Mouse (Mus musculus) midbrain, embryonic 10.5 days (tissue): Measurements from ENCODE around the gene Rtl10. TPM values are rescaled to one million over a fixed set of nuclear protein-coding genes. Genes with fewer than 3 reads are reported as not detected.
A peak's percentile ranks its signal among the peaks of the same experiment; 100 is the strongest.

ENCODE experiments used
- DNase-seq: peaks from one replicate; pipeline ENCODE4 v3.0.0-alpha.2; 2017; ENCODE audit warnings: low spot score
- H3K27ac ChIP-seq: fragments of 300-500 bp; sonication (generic); replicated peaks from 2 replicates; pipeline ENCODE4 v1.5.1; 2016; ENCODE audit warnings: mild to moderate bottlenecking
- H3K27me3 ChIP-seq: fragments of 300-500 bp; sonication (generic); 2 replicates; pipeline ENCODE4 v1.6.1; 2016; ENCODE audit warnings: low read depth, mild to moderate bottlenecking; ENCODE audit not compliant: poor library complexity, severe bottlenecking
- H3K36me3 ChIP-seq: fragments of 300-500 bp; sonication (generic); 2 replicates; pipeline ENCODE4 v1.6.1; 2016; ENCODE audit warnings: mild to moderate bottlenecking, moderate library complexity
- H3K4me1 ChIP-seq: fragments of 300-500 bp; sonication (generic); 2 replicates; pipeline ENCODE4 v1.6.1; 2016
- H3K4me3 ChIP-seq: fragments of 300-500 bp; sonication (generic); 2 replicates; pipeline ENCODE4 v1.5.1; 2016; ENCODE audit warnings: mild to moderate bottlenecking, moderate library complexity
- H3K9me3 ChIP-seq: fragments of 300-500 bp; sonication (generic); replicated peaks from 2 replicates; pipeline ENCODE4 v1.6.1; 2016; ENCODE audit warnings: mild to moderate bottlenecking
- WGBS: fragments of 180-500 bp; shearing (Covaris S2); methylation state at CpG from one replicate; pipeline ENCODE4 v1.1.7; 2016; 5-methylcytosine and 5-hydroxymethylcytosine counted together
- polyA plus RNA-seq: library from polyadenylated mRNA; unstranded; fragments of >200 nt; fragmentation: Nextera tagmentation; extraction: Ambion mirVana; gene quantifications from 2 replicates; pipeline ENCODE4 v1.2.1, GENCODE M21; 2016

Rtl10 gene
- polyA plus RNA-seq, 1 experiment from 2014 or later: 2.4 TPM

GRCm38 (mm10) chr16:18486126-18486525, 12.6 kb upstream of the Rtl10 start:
- H3K27ac ChIP-seq: no peak overlapping the region
- no peaks in the 10 kb centered on the region for H3K9me3 ChIP-seq
- peaks cover 19% of the 10 kb centered on the region for H3K4me1 ChIP-seq
- 98% methylated on average over 2 of the region's 2 CpGs for WGBS
- H3K36me3 ChIP-seq: no peaks in the 10 kb centered on the region
- H3K4me3 ChIP-seq: no peak overlapping the region
- DNase-seq: no peak
- peaks cover 30% of the 10 kb centered on the region for H3K27me3 ChIP-seq

- H3K4me3 ChIP-seq: no peak overlapping the region
- H3K27me3 ChIP-seq: peaks cover 9% of the 10 kb centered on the region; the same call in 1 of the 2 replicates
- peaks cover under 1% of the 10 kb centered on the region for H3K4me1 ChIP-seq
- no peak overlapping the region for H3K27ac ChIP-seq
- no peaks in the 10 kb centered on the region; the same call in 1 of the 2 replicates for H3K9me3 ChIP-seq
- no peak for DNase-seq
- 96% methylated on average over 3 of the region's 3 CpGs for WGBS
- no peaks in the 10 kb centered on the region for H3K36me3 ChIP-seq
Measured at GRCm38 (mm10) chr16:18490281-18490680, 8.4 kb upstream of the Rtl10 start.

- WGBS: 70% methylated on average over 1 of the region's 1 CpGs
- no peak overlapping the region for H3K4me3 ChIP-seq
- no peaks in the 10 kb centered on the region; the same call in 1 of the 2 replicates for H3K9me3 ChIP-seq
- no peak overlapping the region for H3K27ac ChIP-seq
- no peaks in the 10 kb centered on the region for H3K36me3 ChIP-seq
- no peaks in the 10 kb centered on the region for H3K4me1 ChIP-seq
- no peak for DNase-seq
- H3K27me3 ChIP-seq: peaks cover 6% of the 10 kb centered on the region; the same call in 1 of the 2 replicates
Measured at GRCm38 (mm10) chr16:18490894-18491293, 7.8 kb upstream of the Rtl10 start.

- DNase-seq: no peak
- H3K4me1 ChIP-seq: peaks cover 24% of the 10 kb centered on the region
- peak overlapping the region; percentile 84 for H3K4me3 ChIP-seq
- H3K27me3 ChIP-seq: no peaks in the 10 kb centered on the region
- WGBS: 14% methylated on average over 6 of the region's 6 CpGs
- peaks cover 23% of the 10 kb centered on the region for H3K36me3 ChIP-seq
- no peaks in the 10 kb centered on the region; the same call in 1 of the 2 replicates for H3K9me3 ChIP-seq
- peak overlapping the region; percentile 93 for H3K27ac ChIP-seq
Measured at GRCm38 (mm10) chr16:18497865-18498515, 711 bp upstream of the Rtl10 start.

GRCm38 (mm10) chr16:18498996-18499395, 295 bp downstream of the Rtl10 start:
- DNase-seq: no peak
- Histone ChIP-seq H3K4me3 (peak overlapping the region; percentile 84), H3K4me1 (peaks cover 24% of the 10 kb centered on the region), H3K27ac (peak overlapping the region; percentile 93), H3K9me3 (no peaks in the 10 kb centered on the region; the same call in 1 of the 2 replicates), H3K27me3 (no peaks in the 10 kb centered on the region), H3K36me3 (peaks cover 31% of the 10 kb centered on the region)
- under 1% methylated on average over 24 of the region's 24 CpGs for WGBS

- peaks cover 33% of the 10 kb centered on the region for H3K36me3 ChIP-seq
- H3K9me3 ChIP-seq: no peaks in the 10 kb centered on the region
- no peak overlapping the region for H3K27ac ChIP-seq
- H3K4me1 ChIP-seq: peaks cover 24% of the 10 kb centered on the region
- WGBS: 96% methylated on average over 6 of the region's 6 CpGs
- no peak overlapping the region for H3K4me3 ChIP-seq
- DNase-seq: no peak
- no peaks in the 10 kb centered on the region for H3K27me3 ChIP-seq
Measured at GRCm38 (mm10) chr16:18501531-18501930, 2.8 kb downstream of the Rtl10 start.

GRCm38 (mm10) chr16:18503566-18504342, 5.1 kb downstream of the Rtl10 start:
- peaks cover 33% of the 10 kb centered on the region for H3K36me3 ChIP-seq
- H3K4me3 ChIP-seq: no peak overlapping the region
- 93% methylated on average over 14 of the region's 14 CpGs for WGBS
- no peak overlapping the region for H3K27ac ChIP-seq
- no peaks in the 10 kb centered on the region for H3K27me3 ChIP-seq
- no peak for DNase-seq
- no peaks in the 10 kb centered on the region for H3K9me3 ChIP-seq
- peaks cover 14% of the 10 kb centered on the region for H3K4me1 ChIP-seq

- 92% methylated on average over 3 of the region's 3 CpGs for WGBS
- H3K4me3 ChIP-seq: no peak overlapping the region
- no peaks in the 10 kb centered on the region for H3K27me3 ChIP-seq
- H3K4me1 ChIP-seq: no peaks in the 10 kb centered on the region
- no peak for DNase-seq
- no peaks in the 10 kb centered on the region for H3K9me3 ChIP-seq
- H3K36me3 ChIP-seq: peaks cover 20% of the 10 kb centered on the region
- H3K27ac ChIP-seq: no peak overlapping the region
Measured at GRCm38 (mm10) chr16:18506524-18507199, 8.0 kb downstream of the Rtl10 start.

GRCm38 (mm10) chr16:18507200-18507549, 8.5 kb downstream of the Rtl10 start:
- Histone ChIP-seq H3K4me1 (no peaks in the 10 kb centered on the region), H3K36me3 (peaks cover 15% of the 10 kb centered on the region), H3K4me3 (no peak overlapping the region), H3K9me3 (no peaks in the 10 kb centered on the region), H3K27me3 (no peaks in the 10 kb centered on the region), H3K27ac (no peak overlapping the region)
- no peak for DNase-seq
- 80% methylated on average over 1 of the region's 1 CpGs for WGBS

- 91% methylated on average over 5 of the region's 5 CpGs for WGBS
- Histone ChIP-seq H3K9me3 (no peaks in the 10 kb centered on the region), H3K36me3 (no peaks in the 10 kb centered on the region; the same call in 1 of the 2 replicates), H3K4me1 (0 out of 2 replicates have a peak, but pooled peaks cover 2% of the 10 kb centered on the region), H3K27me3 (no peaks in the 10 kb centered on the region), H3K27ac (no peak overlapping the region), H3K4me3 (no peak overlapping the region)
- DNase-seq: no peak
Measured at GRCm38 (mm10) chr16:18511741-18512140, 13.0 kb downstream of the Rtl10 start.

GRCm38 (mm10) chr16:18513508-18513907, 14.8 kb downstream of the Rtl10 start:
- no peak overlapping the region for H3K4me3 ChIP-seq

GRCm38 (mm10) chr16:18518091-18518490, 19.4 kb downstream of the Rtl10 start:
- DNase-seq: no peak
- H3K27ac ChIP-seq: no peak overlapping the region
- no peak overlapping the region for H3K4me3 ChIP-seq
- H3K9me3 ChIP-seq: no peaks in the 10 kb centered on the region
- no peaks in the 10 kb centered on the region for H3K27me3 ChIP-seq
- 0 out of 2 replicates have a peak, but pooled peaks cover 2% of the 10 kb centered on the region for H3K4me1 ChIP-seq
- H3K36me3 ChIP-seq: no peaks in the 10 kb centered on the region

More at GRCm38 (mm10) chr16:18513508-18513907, 14.8 kb downstream of the Rtl10 start:
- Histone ChIP-seq H3K4me1 (0 out of 2 replicates have a peak, but pooled peaks cover 2% of the 10 kb centered on the region), H3K36me3 (no peaks in the 10 kb centered on the region), H3K9me3 (no peaks in the 10 kb centered on the region), H3K27me3 (no peaks in the 10 kb centered on the region), H3K27ac (no peak overlapping the region)
- WGBS: 82% methylated on average over 6 of the region's 6 CpGs
- DNase-seq: no peak
